Mouse (Mus musculus) cerebellum, adult 8-10 months (tissue): ENCODE data around the gene Tspan11.
A peak's percentile ranks its signal among the peaks of the same experiment; 100 is the strongest.

ENCODE experiments used
- DNase-seq: peaks from one replicate; pipeline ENCODE4 v3.0.0; 2022

The Tspan11 gene

DNA sequence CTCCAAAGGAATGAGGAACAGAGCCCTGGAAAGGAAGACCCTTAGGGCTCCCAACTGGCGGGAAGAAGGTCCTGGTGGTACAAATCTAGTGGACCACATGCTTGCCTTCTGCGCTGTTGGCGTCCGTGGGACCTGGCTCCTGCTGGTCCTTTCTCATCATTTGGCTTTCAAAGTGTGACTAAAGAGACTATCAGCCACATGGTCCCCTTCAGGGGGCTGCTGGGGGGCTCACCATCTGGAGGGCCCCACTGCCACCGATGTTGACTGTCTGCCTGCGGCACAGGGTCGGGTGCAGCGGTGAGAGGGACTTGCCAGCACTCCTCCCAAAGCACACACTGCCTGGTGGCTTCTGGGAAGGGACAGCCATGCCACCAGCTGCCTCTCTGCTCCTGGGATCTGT, 105.6 kb downstream of the Tspan11 start:
- DNase-seq = no peak

DNA sequence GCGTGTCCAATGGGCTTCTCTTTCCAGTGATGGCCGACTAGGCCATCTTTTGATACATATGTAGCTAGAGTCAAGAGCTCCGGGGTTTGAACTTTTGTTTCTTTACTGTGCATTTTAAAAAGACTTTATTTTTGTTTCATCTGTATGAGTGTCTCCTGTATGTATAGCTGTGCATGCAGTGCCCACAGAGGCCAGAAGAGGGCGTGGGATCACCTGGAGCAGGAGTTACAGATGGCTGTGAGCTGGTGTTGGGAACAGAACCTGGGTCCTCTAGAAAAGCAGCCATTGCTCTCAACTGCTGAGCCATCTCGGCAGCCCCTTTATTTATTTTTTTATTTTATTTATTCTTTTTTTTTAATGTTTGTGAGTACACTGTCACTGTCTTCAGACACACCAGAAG, 109.5 kb downstream of the Tspan11 start:
- no peak for DNase-seq

DNA sequence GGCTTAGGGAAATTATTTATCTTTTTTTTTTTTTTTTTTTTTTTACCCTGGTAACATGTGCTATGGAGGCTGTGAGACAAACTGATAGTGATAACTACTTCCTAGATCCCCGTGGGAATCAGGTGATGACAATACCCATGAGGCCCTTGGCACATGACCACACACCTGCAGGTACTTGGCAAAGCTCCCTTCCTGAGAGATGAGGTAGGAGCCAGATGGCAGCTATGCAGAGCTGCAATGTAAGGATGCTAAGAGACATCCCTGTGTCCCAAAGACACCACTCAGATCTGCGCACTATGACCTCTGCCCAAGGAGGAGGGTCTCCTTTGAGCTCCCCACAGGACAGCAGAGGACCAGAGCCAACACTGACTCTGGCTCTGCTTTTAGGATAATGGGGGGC, 111.7 kb downstream of the Tspan11 start:
- DNase-seq = peak; percentile 85

DNA sequence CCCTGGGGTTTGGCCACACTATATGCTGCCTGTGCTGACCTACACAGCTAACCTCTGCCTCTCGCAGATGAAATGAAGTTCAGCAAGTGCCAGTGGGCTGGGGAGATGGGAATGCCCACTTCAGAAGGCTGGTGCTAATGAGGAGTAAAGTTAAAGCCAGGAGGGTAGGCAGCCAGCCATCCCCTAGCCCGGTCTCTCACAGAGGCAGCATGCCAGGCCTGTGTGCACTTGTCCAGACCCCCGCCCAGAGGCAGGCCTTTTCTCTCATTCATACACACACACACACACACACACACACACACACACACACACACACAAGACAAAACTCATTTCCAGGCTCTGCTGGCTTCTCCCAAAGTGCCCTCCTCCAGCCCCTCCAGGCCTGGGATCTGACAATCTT, 113.4 kb downstream of the Tspan11 start:
- DNase-seq = no peak

DNA sequence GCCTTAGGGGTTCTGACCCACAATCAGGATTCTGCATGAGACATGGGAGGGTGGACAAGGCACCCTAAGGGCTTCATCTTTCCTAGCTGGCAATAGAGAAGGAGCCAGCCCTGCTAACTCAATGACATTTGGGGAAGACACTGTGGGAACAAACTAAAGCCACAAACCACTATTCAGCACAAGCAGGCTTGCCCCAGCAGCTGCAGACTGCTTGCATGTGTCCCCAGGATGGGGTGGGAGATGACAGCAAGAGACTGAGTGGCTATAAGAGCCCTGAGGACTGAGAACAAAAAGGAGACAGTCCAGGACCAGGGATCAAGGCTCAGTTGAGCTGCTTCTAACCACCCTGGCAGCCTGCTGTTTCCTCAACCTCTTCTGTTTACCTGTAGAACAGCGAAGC, 114.2 kb downstream of the Tspan11 start:
- no peak for DNase-seq

DNA sequence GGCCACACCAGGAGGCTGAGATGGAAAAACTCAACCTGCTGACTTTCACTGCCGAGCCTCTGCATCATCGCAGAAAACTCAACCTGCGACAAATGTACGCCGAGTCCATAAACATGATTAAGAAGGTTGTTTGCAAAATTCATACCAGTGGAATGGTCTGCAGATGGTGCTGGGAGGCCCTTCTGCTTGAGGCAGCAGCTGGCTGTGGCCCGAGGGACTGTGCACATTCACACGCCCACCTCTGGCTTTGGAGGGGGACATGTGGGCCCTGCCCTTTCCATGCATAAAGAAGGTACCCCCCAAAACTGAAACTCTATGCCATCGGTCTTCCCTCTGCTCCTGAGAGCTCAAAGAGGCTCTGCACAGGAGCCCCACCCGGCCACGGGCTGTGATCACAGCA, 114.7 kb downstream of the Tspan11 start:
- no peak for DNase-seq

DNA sequence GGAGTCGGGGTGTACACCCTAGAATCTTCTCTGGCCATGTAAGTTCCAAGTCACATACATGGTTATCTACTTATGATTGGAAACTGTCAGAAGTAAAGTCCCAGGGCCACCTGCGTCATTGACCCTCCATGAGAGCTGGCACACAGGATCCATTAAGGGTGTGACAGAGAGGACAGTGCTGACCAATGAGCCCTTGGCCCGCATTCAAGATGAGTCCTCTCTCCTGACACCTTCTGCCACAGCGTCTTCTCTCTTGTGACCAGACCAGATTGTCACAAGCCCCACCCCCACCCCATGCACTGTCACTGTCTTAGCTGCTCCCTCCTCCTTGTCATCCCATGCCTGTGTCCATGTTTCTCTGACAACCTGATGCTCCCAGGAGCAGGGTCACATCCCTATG, 115.3 kb downstream of the Tspan11 start:
- no peak for DNase-seq

DNA sequence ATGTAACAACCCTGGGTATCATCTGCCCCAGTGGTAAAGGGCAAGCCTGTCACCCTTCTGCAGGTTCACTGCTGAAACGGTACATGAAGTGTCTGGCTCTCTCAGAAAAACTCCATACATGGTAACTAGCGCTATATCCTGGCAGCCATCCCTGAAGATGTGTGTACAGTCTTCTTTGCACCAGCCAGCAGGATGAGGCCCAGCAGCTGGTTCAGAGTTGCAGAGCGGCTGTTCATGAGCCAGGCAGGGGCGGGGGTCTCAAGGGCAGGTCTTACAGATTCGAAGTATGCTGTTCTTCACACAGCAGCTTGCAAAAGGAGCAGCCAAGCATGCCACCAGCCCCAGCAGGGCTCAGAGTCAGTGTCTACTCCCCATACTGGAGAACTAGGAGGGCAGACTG, 116.2 kb downstream of the Tspan11 start:
- no peak for DNase-seq
